Comparison of ENCODE assay signal across 11 mouse cellular contexts in the genomic region with DNA sequence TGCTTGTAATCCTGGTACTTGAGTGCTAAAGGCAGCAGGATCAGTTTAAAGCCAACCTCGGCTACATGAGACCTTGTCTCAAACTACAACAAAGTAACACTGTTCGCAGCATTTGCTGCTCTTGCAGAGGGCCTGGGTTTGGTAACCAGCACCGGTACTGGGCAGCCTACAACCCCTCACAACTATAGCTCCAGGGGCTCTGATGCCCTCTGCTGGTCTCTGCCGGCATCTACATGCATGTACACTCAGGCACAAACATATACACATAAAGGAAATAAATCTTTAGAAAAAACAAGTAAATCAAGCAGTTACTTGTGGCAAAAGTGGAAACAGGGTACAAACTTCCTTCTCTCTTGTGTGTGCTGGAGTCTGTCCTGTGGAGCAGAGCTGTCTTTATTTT. TPM values are rescaled to one million over a fixed set of nuclear protein-coding genes. Genes with fewer than 3 reads are reported as not detected.
DNase-seq lines count a peak whose midpoint lies in the region; ATAC-seq and TF ChIP-seq lines count a peak whose summit lies in the region.
"Had no signal": no experiment of that assay in that cellular context is flagged by ENCODE, and none has a peak within 500 bp of the region (broad histone marks: within the 10 kb centered on the region; RNA-seq: fewer than 3 reads in every experiment).

No protein-coding gene starts in this region.

- ATAC-seq in lung, postnatal 0 days = no peak

- TF ChIP-seq CTCF in heart, adult 2 months (IDR thresholded peaks at IDR 0.05) = peak; percentile 53
- peak; percentile 39 for TF ChIP-seq CTCF in lung, postnatal 0 days (IDR thresholded peaks at IDR 0.05)
- peak; percentile 29; the same call in 1 of the 2 replicates for TF ChIP-seq CTCF in brain, embryonic 14.5 days (IDR thresholded peaks at IDR 0.05; ENCODE audit: borderline replicate concordance, extremely low read depth, insufficient read depth, insufficient read length)
- TF ChIP-seq CTCF in small intestine, adult 2 months (IDR thresholded peaks at IDR 0.05; ENCODE audit: extremely low read depth, insufficient read length, insufficient replicate concordance, low read depth, low read length) = peak; percentile 34; the same call in 1 of the 2 replicates

- H3K79me2 ChIP-seq in heart, adult 2 months (replicated peaks; ENCODE audit: control insufficient read depth, insufficient read depth, low read length) = no peaks in the 10 kb centered on the region

- intact Hi-C loops in heart, adult 2 months (cut with DNase I) = no loop called here

- no peak overlapping the region for H3K9ac ChIP-seq in heart, adult 2 months (ENCODE audit: low read depth, low read length)
- H3K9ac ChIP-seq in lung, postnatal 0 days (replicated peaks; ENCODE audit: low read depth) = no peak overlapping the region
- H3K9ac ChIP-seq: hindbrain, embryonic 13.5 days had no signal

- TF ChIP-seq POLR2A in heart, adult 2 months (IDR thresholded peaks at IDR 0.05; ENCODE audit: insufficient read depth, low read depth, low read length) = no peak
- no peak for TF ChIP-seq POLR2A in brain, embryonic 14.5 days (IDR thresholded peaks at IDR 0.05; ENCODE audit: borderline replicate concordance, extremely low read depth, insufficient read depth, insufficient read length, poor library complexity, severe bottlenecking)
- no peak for TF ChIP-seq POLR2A in small intestine, adult 2 months (IDR thresholded peaks at IDR 0.05; ENCODE audit: low read depth, low read length)

- no peak overlapping the region for H3K4me2 ChIP-seq in lung, postnatal 0 days (replicated peaks; ENCODE audit: low read depth, low read length)
- H3K4me2 ChIP-seq: hindbrain, embryonic 13.5 days had no signal

- H3K27ac ChIP-seq in heart, adult 2 months = no peak overlapping the region
- no peak overlapping the region for H3K27ac ChIP-seq in heart, embryonic 10.5 days
- H3K27ac ChIP-seq in lung, postnatal 0 days (ENCODE audit: low read length) = no peak overlapping the region
- H3K27ac ChIP-seq in small intestine, adult 2 months (ENCODE audit: insufficient read depth, low read depth, low read length) = no peak overlapping the region
- H3K27ac ChIP-seq: hindbrain, embryonic 13.5 days had no signal

- peaks cover 2% of the 10 kb centered on the region for H3K4me1 ChIP-seq in heart, adult 2 months (ENCODE audit: control insufficient read depth, insufficient read depth, low read length)
- H3K4me1 ChIP-seq in heart, embryonic 10.5 days = peaks cover 28% of the 10 kb centered on the region
- no peaks in the 10 kb centered on the region; the same call in 1 of the 2 replicates for H3K4me1 ChIP-seq in lung, postnatal 0 days (ENCODE audit: insufficient read depth, low read depth, low read length)
- H3K4me1 ChIP-seq in small intestine, adult 2 months (ENCODE audit: control insufficient read depth, insufficient read depth, insufficient read length, low read length) = no peaks in the 10 kb centered on the region

- 87% methylated on average over 4 of the region's 4 CpGs for WGBS in heart, adult 2 months
- 88% methylated on average over 4 of the region's 4 CpGs for WGBS in heart, embryonic 10.5 days
- WGBS in lung, postnatal 0 days = 87% methylated on average over 4 of the region's 4 CpGs
- 91% methylated on average over 4 of the region's 4 CpGs for WGBS in small intestine, adult 2 months

- H3K27me3 ChIP-seq in heart, adult 2 months (ENCODE audit: control insufficient read depth, insufficient read depth, low read length) = no peaks in the 10 kb centered on the region
- no peaks in the 10 kb centered on the region; the same call in 1 of the 2 replicates for H3K27me3 ChIP-seq in heart, embryonic 10.5 days (ENCODE audit: insufficient read depth, poor library complexity, severe bottlenecking)
- H3K27me3 ChIP-seq in lung, postnatal 0 days (replicated peaks; ENCODE audit: insufficient read depth, low read length) = no peaks in the 10 kb centered on the region
- no peaks in the 10 kb centered on the region for H3K27me3 ChIP-seq in small intestine, adult 2 months (ENCODE audit: control insufficient read depth, insufficient read depth, low read length)
- H3K27me3 ChIP-seq: hindbrain, embryonic 13.5 days had no signal

- no peak for DNase-seq in heart, adult 2 months
- no peak for DNase-seq in heart, embryonic 10.5 days (ENCODE audit: low spot score)
- no peak for DNase-seq in lung, postnatal 0 days (ENCODE audit: low spot score)
- no peak for DNase-seq in lung, postnatal 4 days
- no peak for DNase-seq in brain, embryonic 14.5 days (ENCODE audit: low read depth)
- no peak for DNase-seq in ovary, adult 18-20 months (ENCODE audit: low spot score)
- DNase-seq in layer of hippocampus, postnatal 36 days = no peak
- DNase-seq: heart, adult 11 months; right cerebral cortex, postnatal 14 days had no signal

- no peak for TF ChIP-seq EP300 in heart, adult 2 months (IDR thresholded peaks at IDR 0.05; ENCODE audit: insufficient read depth, low read depth, low read length)
- no peak for TF ChIP-seq EP300 in lung, postnatal 0 days (IDR thresholded peaks at IDR 0.05)

- H3K36me3 ChIP-seq in heart, adult 2 months (ENCODE audit: control insufficient read depth, insufficient read depth, low read length) = no peaks in the 10 kb centered on the region
- peaks cover 12% of the 10 kb centered on the region; the same call in 1 of the 2 replicates for H3K36me3 ChIP-seq in heart, embryonic 10.5 days
- no peaks in the 10 kb centered on the region for H3K36me3 ChIP-seq in lung, postnatal 0 days (ENCODE audit: insufficient read depth, low read length)
- H3K36me3 ChIP-seq in small intestine, adult 2 months (ENCODE audit: control insufficient read depth, insufficient read depth, low read length) = no peaks in the 10 kb centered on the region
- H3K36me3 ChIP-seq: hindbrain, embryonic 13.5 days had no signal

- no peaks in the 10 kb centered on the region for H3K9me3 ChIP-seq in heart, embryonic 10.5 days
- no peaks in the 10 kb centered on the region for H3K9me3 ChIP-seq in lung, postnatal 0 days (ENCODE audit: low read length)
- H3K9me3 ChIP-seq: hindbrain, embryonic 13.5 days had no signal

- H3K4me3 ChIP-seq in heart, adult 2 months = no peak overlapping the region
- H3K4me3 ChIP-seq in heart, embryonic 10.5 days = no peak overlapping the region
- H3K4me3 ChIP-seq in lung, postnatal 0 days (ENCODE audit: low read depth, low read length) = no peak overlapping the region
- H3K4me3 ChIP-seq in small intestine, adult 2 months (ENCODE audit: low read depth, low read length) = no peak overlapping the region
- H3K4me3 ChIP-seq: hindbrain, embryonic 13.5 days had no signal

RNA-seq across cellular contexts. Expression of a gene that starts 11.5 kb away (rescaled TPM):
- 1 to 10 TPM in 1 of 2 experiments, under 1 TPM in 1; 0.55 to 2.3 TPM for total RNA-seq in heart, adult 2 months (2021)
- 1.7 and 2.0 TPM in 2 replicates for polyA plus RNA-seq in heart, adult 2 months (2012; rRNA removed)
- 10.9 and 13.5 TPM in 2 replicates for polyA plus RNA-seq in heart, embryonic 10.5 days (2016; fragmentation: Nextera tagmentation; extraction: Ambion mirVana)
- polyA plus RNA-seq in lung, postnatal 0 days (2015; fragmentation: Nextera tagmentation; extraction: Ambion mirVana) = 2.5 TPM in 2 replicates
- polyA plus RNA-seq in brain, embryonic 14.5 days (2012; rRNA removed) = 2.7 and 4.7 TPM in 2 replicates
- 1.7 and 6.1 TPM in 2 replicates for polyA plus RNA-seq in small intestine, adult 2 months (2012; rRNA removed)
- total RNA-seq in layer of hippocampus, postnatal 36 days (2021) = under 1 TPM; 0.35 to 0.56 TPM

RNA-seq across cellular contexts. Expression of a gene that starts 19.6 kb away (rescaled TPM):
- 1 to 10 TPM; 6.2 to 9.1 TPM for total RNA-seq in heart, adult 2 months (2021)
- polyA plus RNA-seq in heart, adult 2 months (2012; rRNA removed) = 7.4 and 12.7 TPM in 2 replicates
- 17.6 and 18.4 TPM in 2 replicates for polyA plus RNA-seq in heart, embryonic 10.5 days (2016; fragmentation: Nextera tagmentation; extraction: Ambion mirVana)
- polyA plus RNA-seq in lung, postnatal 0 days (2015; fragmentation: Nextera tagmentation; extraction: Ambion mirVana) = 11.1 and 11.8 TPM in 2 replicates
- 10.8 and 12.2 TPM in 2 replicates for polyA plus RNA-seq in brain, embryonic 14.5 days (2012; rRNA removed)
- 1.5 and 1.6 TPM in 2 replicates for polyA plus RNA-seq in small intestine, adult 2 months (2012; rRNA removed)
- total RNA-seq in layer of hippocampus, postnatal 36 days (2021) = 10 to 100 TPM; 12.5 to 14.3 TPM

RNA-seq across cellular contexts. Expression of a gene that starts 21.3 kb away (rescaled TPM):
- total RNA-seq in heart, adult 2 months (2021) = 1 to 10 TPM in 1 of 2 experiments, under 1 TPM in 1; 0.50 to 1.1 TPM
- 2.4 and 3.6 TPM in 2 replicates for polyA plus RNA-seq in heart, adult 2 months (2012; rRNA removed)
- 7.4 and 12.5 TPM in 2 replicates for polyA plus RNA-seq in heart, embryonic 10.5 days (2016; fragmentation: Nextera tagmentation; extraction: Ambion mirVana)
- polyA plus RNA-seq in lung, postnatal 0 days (2015; fragmentation: Nextera tagmentation; extraction: Ambion mirVana) = 13.7 and 15.3 TPM in 2 replicates
- 30.0 and 31.0 TPM in 2 replicates for polyA plus RNA-seq in brain, embryonic 14.5 days (2012; rRNA removed)
- polyA plus RNA-seq in small intestine, adult 2 months (2012; rRNA removed) = 0.93 and 1.7 TPM in 2 replicates
- 10 to 100 TPM; 55.8 to 57.2 TPM for total RNA-seq in layer of hippocampus, postnatal 36 days (2021)

RNA-seq across cellular contexts. Expression of a gene that starts 44.8 kb away (rescaled TPM):
- 10 to 100 TPM; 72.1 to 76.0 TPM for total RNA-seq in heart, adult 2 months (2021)
- 11.2 and 22.5 TPM in 2 replicates for polyA plus RNA-seq in heart, adult 2 months (2012; rRNA removed)
- 29.6 and 30.7 TPM in 2 replicates for polyA plus RNA-seq in heart, embryonic 10.5 days (2016; fragmentation: Nextera tagmentation; extraction: Ambion mirVana)
- 30.9 and 32.6 TPM in 2 replicates for polyA plus RNA-seq in lung, postnatal 0 days (2015; fragmentation: Nextera tagmentation; extraction: Ambion mirVana)
- polyA plus RNA-seq in brain, embryonic 14.5 days (2012; rRNA removed) = 11.0 and 13.5 TPM in 2 replicates
- polyA plus RNA-seq in small intestine, adult 2 months (2012; rRNA removed) = 3.4 and 12.2 TPM in 2 replicates
- 10 to 100 TPM; 44.3 to 46.8 TPM for total RNA-seq in layer of hippocampus, postnatal 36 days (2021)

RNA-seq across cellular contexts. Expression of a gene that starts 45.3 kb away (rescaled TPM):
- 10 to 100 TPM; 42.0 to 42.8 TPM for total RNA-seq in heart, adult 2 months (2021)
- polyA plus RNA-seq in heart, adult 2 months (2012; rRNA removed) = 31.5 and 46.8 TPM in 2 replicates
- polyA plus RNA-seq in heart, embryonic 10.5 days (2016; fragmentation: Nextera tagmentation; extraction: Ambion mirVana) = 164 and 196 TPM in 2 replicates
- polyA plus RNA-seq in lung, postnatal 0 days (2015; fragmentation: Nextera tagmentation; extraction: Ambion mirVana) = 183 and 204 TPM in 2 replicates
- polyA plus RNA-seq in brain, embryonic 14.5 days (2012; rRNA removed) = 161 and 173 TPM in 2 replicates
- polyA plus RNA-seq in small intestine, adult 2 months (2012; rRNA removed) = 21.5 and 36.9 TPM in 2 replicates
- 10 to 100 TPM; 83.2 to 96.7 TPM for total RNA-seq in layer of hippocampus, postnatal 36 days (2021)
